Mouse (Mus musculus) liver, embryonic 14.5 days (tissue): ENCODE results near the gene Mdk.

Experiments
- CTCF ChIP-seq: IDR thresholded peaks from 2 replicates; pipeline ENCODE4 v1.5.1; 2016; ENCODE audit warnings: antibody characterized with exemption, low read depth, control low read depth
- EP300 ChIP-seq: IDR thresholded peaks from 2 replicates; pipeline ENCODE4 v1.6.1; 2016; ENCODE audit warnings: antibody characterized with exemption, low read depth

DNA sequence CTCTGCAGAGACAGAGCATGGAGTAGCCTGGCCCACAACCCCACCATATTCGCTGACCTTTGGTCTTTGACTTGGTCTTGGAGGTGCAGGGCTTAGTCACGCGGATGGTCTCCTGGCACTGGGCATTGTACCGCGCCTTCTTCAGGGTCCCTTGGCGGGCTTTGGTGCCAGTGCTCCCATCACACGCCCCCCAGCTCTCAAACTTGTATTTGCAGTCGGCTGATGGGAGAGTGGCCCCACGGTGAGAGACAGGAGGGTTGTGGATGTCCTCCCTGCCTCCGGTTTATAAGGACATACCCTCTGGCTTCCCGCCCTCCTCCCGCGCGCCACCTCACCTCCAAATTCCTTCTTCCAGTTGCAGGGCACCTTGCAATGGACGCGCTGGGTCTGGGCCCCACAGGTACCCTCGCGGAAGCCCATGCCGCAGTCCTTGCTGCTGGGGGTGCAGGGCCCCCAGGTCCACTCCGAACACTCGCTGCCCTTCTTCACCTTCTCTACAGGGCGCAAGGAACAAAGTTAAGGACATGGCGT is 1.3 kb downstream of the Mdk start:
- TF ChIP-seq CTCF: no peak
- no peak for TF ChIP-seq EP300
